Mouse (Mus musculus) embryo, embryonic 11 days (tissue): Measurements from ENCODE around the gene 0610030E20Rik.
A peak's percentile ranks its signal among the peaks of the same experiment; 100 is the strongest.

Experiments
- DNase-seq: peaks from one replicate; pipeline ENCODE4 v3.0.0-alpha.2; 2015

The 0610030E20Rik gene

DNA sequence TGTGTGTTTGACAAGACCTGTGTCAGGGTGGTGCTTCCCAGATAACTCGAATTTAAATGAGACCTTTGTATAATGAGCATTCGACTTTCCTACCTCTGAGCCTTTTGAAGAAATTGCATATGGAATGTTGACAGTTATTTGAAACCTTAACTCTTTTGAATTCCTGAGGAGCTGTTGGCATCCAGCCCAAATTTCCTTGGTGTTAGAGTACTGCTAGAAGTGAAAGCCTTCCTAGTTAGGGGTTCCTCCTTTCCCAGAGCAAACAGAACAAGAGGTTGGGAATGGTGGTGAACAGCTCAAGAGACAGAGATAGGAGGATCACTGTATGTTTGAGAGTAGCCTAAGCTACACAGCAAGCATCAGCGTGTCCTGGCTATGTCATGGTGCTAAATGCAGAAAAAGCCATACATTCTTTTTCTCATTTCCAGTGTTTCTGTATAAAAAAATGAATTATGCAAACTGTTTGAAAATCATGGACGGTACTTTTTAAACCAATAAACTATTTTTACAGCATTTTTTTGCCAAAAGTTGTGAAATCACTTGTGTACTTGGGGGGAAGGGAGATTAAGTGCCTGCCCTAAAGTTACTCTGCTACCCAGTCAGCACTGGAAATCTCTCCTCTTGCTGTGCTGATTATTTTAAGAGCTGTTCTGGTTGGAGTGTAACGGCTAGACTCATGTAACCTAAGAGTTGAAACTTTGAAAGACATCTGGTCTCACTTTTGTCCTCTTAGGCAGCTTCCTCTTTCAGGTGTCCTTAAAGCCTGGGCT is 5.7 kb downstream of the 0610030E20Rik start:
- no peak for DNase-seq

DNA sequence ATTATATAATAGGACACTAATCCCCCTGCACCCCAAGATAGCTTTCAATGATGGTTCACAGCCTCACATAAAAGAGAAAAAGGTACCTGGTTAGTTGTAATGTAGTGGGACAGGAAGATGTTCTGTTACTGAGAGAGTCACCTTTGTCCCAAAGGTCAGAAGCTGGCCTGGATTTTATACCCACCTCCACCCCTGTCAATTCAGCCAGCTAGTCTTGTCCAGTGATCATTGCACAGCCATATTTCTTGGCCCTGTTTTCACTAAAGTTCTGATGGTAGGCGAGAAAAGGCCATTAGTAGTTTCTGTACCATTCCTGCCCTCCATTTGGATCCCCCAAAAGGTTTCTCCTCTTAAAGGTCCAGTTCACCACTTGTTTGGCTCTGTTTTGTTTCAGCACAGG is 6.9 kb downstream of the 0610030E20Rik start:
- no peak for DNase-seq

DNA sequence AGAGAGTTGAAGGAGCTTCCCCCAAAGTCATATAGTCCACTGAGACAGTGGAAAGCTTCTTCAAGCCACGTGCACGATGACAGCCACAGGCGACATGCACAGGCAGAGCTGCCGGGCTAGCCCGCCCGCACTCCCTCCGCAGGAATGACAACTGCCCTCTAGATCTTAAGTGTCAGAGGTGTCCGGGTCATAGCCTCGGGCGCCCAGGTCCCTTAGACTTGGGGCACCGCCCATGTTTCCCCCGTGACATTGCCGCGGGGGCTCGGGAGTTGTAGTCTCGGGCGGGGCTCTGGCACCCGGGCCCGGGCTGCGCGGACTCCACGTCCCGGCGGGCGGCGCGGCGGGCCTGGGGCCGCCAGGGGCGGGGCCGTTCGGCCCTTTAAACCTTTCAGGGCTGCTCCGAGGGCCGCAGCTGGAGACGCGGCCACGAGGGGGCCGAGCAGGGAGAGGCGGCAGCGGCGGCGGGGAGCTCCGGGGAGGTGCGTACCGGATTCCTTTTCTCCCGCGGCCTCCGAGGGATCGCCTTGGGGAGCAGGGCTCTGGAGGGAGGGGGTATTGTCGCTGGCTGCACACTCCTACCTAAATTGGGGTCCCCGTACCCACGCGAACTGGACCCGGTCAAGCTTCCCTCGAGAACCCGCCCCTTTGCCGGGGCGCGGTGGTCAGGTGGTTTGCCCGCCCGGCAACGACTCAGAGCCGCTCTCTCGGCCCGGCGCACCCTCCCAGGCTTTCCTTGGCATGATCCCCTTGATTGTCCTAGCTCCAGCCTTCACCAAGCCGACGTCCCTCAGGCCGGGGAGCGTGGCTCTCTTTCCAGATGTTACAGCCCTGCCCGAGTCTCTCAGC is 8.2 kb downstream of the 0610030E20Rik start, which contains the start of gene Tmem150a:
Gene Tmem150a, plus strand, starts transcription at position 382 of the 846 bp plus-strand sequence.
- DNase-seq: peak; percentile 92

DNA sequence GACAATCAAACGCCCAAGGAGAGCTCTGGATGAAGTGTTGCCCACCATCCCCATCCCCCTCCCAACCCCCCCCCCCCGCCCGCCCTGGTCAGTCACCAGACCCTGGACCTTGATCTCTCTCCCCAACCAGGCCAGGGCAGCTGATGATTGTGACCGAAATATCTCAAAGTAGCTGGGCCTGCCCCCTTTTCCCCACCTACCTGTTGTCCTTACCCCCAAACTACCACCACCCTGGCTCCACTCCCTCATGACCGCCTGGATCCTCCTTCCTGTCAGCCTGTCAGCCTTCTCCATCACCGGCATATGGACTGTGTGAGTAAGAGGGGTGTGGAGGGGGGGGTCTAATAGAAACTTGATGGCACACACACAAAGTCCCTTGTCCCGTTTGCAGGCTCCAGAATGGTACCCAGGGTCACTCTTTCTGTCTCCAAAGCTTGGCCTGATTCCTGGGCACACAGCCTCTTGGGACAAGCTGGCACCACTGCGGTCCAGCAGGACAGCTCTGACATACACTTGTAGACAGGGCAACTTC is 8.9 kb downstream of the 0610030E20Rik start:
- no peak for DNase-seq

DNA sequence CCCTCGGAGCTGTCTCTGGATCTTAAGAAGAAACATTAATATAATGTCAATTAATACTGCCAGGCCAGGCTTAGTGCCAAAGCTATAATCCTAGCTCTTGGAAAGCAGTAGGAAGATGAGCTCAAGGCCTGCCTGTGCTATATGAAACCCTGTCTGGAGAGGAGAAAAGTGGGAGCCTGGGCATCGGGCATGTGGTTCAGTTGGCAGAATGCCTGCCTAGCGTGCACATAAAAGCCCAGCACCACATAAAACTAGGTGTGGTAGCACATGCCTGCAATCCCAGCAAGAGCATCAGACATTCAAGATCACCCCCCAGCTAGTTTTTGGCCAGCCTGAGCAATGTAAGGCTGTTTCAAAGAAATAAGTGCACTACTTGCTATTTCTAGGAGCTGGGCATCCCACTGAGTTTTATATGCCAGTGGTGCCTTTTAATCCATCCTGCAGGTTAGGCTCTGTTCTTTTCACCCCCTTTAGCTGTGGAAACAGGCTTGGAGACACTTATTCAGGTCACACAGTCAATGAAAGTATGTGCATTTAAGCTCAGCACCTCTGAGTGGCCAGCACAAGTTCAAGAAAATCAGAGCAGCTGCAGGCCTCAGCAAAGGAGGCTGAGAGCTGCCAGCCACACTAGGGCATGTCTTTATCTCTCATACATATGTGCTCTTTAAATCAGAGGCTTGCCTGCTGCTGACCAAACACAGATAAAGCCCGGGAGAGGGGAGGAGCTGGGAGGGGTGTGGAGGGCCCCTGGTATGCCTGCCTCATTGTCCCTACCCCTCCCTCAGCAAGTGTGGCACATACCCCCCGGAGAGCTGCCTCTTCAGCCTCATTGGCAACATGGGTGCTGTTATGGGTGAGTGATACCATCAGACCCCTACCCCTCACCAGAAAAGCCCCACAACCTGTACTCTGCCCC is 10.3 kb downstream of the 0610030E20Rik start:
- DNase-seq: no peak

DNA sequence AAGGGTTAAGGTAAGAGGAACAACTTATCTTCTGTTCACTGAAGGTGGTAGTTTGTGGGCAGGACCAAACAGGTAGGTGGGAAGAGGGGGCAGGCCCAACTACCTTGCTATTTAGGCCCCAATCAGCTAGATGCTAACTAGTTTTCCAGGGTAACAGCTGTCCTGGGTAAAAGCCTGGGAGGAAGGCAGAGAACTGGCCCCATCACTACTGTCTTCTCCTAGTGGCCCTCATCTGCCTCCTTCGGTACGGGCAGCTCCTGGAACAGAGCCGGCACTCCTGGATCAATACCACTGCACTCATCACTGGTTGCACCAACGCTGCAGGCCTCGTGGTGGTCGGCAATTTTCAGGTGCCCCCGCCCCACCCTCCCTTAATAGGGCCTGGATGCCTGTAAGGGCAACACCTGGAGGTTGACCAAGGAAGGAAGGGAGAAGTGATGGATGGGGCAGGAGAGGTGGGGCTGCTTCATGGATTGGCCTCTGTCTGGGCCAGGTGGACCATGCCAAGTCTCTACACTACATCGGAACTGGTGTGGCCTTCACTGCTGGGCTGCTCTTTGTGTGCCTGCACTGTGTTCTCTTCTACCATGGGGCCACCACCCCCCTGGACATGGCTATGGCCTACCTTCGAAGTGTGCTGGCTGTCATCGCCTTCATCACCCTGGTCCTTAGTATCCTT is 11.1 kb downstream of the 0610030E20Rik start:
- no peak for DNase-seq

DNA sequence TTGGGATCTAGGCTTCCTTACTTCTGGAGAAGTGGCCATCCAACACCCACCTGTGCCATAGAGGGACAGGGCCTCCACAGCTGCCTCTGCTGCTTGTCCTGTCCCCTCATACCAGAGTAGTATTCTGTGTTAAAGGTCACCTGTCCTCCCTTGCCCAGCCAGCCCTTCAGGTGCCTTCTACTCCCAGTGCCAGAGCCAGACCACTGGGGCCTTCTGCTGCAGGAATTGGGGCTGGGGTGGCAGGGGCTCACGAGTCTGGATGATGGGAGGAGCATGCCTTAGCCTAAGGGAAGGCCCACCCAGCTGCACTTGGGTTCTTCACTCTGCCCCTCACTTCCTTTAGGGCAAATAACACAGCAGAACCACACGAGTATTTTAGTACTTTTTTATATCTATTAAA is 12.2 kb downstream of the 0610030E20Rik start:
- no peak for DNase-seq

DNA sequence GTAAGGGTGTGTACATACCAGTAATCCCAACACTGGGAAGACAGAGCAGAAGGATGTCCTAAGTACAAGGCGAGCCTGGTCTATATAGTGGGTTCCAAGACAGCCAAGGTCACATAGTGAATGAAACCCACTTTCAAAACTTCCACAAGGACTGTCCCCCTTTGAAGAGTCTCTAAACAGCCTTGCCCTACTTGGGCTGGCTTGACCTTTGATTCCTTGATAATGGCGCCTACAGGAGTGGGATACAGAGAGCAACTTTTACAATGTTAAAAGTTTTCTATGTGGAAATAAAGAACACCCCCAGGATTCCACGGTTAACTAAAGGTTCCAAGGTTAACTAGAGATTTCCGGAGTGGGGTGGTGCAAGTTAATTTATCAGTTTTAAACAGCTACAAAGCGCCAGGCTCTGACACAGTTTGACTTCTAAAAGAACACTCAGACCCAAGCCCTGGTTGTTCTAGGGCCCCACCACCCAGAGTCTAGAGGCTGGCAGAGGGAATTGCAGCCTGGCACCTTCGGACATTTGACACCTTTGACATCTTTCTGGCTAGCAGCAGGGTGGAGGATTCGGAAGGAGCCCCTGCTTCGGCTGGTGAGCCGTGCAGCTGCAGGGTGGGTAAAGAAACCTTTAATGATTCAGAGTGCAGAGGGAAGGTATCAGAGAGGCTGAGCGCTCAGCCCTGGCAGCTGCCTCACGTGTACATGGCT is 12.9 kb downstream of the 0610030E20Rik start:
- no peak for DNase-seq

DNA sequence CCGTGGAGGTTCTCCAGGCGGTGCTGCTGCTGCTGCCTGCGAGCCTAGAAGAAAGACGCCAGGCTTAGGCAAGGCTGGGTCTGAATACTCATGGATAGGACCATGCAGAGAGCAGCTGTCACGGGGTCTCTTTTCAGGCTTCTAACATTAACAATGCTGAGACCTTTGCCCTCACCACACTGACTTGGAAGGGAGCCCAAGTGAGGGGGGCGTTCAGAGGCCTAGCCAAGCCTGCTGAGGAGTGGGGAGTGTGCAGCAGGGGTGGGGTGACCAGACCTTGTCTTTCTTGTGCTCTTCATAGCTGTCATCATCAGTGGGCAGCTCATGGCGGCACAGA is 13.4 kb downstream of the 0610030E20Rik start:
- DNase-seq: no peak

DNA sequence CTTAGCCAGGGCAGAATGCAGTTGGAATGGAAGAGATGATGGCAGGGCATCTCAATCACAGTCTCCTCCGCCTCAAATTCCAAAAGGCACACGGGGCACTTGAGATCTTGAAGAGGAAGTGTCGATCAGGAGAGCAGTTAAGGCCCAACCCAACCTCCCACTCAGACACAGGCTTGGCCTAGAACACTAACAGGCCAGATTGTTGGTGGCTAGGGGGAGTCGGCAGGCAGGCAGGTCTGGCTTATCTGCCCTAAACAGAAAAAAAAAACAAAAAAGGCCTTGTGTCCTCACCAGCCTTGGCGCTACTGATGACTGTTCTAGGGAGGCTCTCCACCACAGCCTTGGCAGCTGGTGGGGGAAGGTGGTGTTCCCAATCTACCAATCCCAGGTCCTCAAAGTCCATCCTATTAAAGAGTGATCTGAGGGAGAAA is 14.0 kb downstream of the 0610030E20Rik start:
- DNase-seq: no peak

DNA sequence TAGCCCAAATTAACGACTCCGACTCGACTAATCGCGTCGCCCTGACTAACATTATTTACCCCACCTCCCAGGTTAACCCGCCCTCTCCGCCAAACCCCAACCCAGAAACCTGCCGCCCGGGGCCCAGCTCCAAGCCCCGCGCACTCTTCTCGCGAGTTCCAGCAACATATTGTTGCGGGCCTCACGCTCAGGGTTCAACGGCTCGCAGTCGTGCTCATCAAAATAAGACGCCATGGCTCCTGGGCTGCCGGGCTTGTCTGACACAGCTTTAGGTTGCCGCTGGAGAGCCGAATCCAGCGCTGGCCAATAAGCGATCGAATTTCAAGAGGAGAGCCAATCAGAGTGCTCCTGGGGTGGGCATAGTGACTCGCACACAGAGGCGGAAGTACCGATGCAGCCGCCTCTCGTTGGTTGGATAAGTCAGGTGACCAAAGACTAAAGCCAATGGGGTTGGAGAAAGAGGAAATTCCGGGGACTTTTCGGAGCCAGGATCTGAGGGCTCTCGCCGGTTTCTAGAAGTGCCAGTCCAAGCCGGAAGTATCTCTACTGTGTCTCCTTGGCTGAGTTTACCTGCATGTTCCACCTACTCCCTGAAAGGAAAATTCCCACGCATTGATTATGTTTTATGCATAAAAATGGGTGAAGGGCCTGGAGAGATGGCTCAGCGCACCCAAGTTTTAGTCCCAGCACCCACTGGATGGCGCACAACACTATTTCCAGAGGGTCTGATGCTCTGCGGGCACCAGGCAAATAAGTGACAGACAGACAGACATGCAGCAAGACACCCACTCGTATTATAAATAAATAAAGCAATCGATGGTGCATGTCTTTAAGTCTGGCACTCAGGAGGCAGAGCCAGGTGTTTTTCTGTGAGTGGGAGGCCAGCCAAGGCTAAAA is 15.3 kb downstream of the 0610030E20Rik start:
- peak; percentile 97 for DNase-seq

DNA sequence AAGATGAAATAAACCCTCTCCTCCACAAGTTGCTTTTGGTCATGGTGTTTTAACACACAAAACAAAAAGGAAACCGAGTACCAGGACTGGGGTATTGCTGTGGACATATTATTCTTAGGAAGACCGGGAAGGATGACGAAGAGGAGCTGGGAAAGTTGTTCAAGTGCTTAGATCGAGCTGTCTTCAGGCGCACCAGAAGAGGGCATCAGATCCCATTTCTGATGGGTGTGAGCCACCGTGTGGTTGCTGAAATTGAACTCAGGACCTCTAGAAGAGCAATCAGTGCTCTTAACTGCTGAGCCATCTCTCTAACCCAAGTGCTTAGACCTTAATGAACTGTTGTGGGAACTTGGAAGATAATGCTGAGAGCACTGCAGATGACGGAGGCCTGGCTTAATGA is 16.9 kb downstream of the 0610030E20Rik start:
- DNase-seq: no peak

DNA sequence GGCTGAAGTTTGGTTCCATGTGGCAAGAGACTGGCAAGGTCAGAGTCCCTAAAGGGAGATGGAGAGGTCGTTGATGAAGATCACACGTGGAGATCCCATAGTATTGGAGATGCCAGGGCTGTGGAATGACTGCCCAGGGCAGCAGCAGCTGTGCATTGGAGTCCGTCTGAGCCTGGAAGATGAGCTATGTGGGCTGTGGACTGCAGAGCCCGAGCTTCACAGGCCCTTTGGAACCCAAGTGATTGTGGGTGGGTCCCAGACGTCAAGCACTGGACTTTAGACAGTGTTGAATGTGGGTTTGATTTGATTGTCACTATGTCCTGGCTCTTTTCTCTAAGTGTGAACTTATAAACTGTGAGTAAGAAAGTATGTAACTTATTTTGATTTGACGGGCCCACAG is 17.9 kb downstream of the 0610030E20Rik start:
- no peak for DNase-seq

DNA sequence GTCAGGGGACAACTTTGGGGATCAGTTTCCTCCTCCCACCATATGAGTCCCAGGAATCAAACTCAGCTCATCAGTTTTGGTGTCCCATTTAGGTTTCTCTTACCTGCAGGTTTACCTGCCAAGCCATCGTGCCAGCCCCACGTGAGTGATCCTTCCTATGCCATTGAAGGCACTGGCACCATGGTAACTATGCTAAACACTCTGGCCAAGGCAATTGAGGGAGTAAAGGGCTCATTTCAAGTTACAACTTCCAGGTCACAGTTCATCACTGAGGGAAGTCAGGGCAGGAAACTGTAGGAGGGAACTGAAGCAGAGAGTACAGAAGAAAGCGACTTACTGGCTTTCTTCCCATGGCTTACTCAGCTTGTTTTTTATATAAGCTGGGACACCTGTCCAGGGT is 19.2 kb downstream of the 0610030E20Rik start:
- DNase-seq: no peak

DNA sequence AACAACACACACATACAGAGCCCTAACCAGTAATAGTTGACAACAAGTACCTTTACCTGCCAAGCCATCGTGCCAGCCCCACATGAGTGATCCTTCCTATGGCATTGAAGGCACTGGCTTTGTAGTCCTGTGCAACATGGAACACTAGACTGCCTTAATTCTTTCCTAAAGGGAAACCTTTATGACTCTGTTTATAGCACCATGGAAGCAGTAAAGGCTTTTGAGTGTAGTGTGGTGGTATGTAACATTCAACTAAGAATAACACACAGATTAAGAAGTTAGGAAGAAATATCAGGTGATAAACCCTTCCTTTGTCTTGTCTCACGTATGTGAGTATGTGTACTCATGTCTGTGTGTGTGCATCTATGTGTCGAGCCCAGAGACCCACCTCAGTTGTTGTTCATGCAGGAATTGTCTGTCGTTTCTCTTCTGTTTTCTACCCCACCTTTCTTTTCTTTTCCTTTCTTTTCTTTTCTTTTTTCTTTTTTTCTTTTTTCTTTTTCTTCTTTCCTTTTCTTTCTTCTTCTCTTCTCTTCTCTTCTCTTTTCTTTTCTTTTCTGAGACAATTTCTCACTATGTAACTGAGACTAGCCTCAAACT is 19.8 kb downstream of the 0610030E20Rik start, which contains the start of gene Rnf181:
Gene Rnf181, minus strand, starts transcription at position 113 of the 600 bp plus-strand sequence.
- DNase-seq: no peak

DNA sequence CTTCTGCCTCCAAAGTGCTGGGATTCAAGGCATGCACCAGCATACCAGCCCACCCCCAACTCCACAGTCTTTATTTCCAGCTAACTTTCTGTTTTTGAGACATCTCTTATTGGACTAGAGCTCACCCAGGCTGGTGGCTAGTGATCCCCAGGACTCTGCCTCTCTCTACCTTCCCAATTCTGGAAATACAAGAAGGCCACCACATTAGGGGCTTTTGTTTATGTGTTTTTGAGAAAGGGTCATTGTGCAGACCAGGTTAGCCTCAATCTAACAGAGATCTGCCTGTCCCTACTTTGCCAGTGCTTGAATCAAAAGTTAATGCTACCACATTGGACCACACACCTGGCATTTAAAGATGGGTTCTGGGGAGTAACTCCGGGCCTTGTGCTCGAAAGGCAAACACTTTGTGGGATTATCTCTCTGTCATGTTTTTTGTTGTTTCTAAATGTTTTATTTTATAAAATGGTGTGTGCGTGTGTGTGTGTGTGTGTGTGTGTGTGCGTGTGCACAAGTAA is 20.4 kb downstream of the 0610030E20Rik start:
- no peak for DNase-seq

DNA sequence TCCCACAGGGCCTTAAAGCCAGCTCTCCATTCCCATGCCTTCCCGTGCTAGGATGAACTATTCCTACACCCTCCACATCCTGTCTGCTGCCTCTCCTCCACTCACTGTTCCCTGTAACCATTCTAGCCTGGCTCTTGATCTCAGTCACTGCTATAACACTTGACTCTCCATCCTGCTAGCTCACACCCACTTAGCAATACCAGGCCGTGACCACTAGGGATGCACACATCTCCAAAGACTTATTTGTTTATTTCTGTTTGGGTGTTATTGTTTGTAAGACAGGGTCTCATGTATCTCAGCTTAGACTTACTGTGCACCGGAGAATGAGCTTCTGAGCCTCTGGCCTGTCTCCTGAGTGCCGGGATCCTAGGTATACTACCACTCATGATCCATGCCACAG is 22.4 kb downstream of the 0610030E20Rik start:
- no peak for DNase-seq

DNA sequence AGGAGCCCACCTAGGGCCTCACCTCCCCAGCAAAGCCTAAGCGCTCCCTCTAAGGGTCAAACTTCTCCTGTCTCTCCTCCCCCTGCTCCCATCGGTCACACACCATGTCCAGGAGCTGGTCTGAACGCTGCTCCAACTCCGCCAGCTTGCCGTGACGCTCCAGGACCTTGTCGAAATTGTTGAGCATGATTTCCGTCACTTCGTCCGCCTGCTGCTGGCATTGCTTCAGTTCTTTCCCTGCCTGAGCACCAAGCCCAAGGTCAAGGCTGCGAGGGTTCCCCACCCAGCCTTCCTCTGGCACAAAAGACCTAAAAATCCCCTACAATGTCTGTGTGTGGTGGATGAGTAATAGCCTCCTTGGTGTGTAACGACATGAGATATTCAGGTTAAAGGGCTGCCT is 23.0 kb downstream of the 0610030E20Rik start:
- no peak for DNase-seq

DNA sequence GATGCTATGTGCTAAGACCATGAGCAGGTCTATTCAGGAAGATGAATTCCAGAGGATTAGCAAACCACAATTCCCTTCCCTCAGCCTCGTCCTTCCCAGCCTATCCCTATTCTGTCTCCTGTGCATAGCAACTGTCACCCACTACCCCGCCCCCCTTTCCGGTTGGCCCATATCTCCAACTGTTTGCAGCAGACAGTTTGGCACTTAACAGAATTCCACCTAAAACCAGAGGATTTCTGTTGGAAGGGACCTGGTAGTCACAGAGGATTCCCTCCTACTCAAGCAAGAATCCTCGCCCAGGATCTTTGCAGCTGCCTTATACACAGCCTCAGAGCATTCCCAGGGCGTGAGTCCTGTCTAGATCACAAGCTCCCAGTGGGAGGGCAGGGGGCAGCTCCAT is 24.0 kb downstream of the 0610030E20Rik start:
- no peak for DNase-seq

DNA sequence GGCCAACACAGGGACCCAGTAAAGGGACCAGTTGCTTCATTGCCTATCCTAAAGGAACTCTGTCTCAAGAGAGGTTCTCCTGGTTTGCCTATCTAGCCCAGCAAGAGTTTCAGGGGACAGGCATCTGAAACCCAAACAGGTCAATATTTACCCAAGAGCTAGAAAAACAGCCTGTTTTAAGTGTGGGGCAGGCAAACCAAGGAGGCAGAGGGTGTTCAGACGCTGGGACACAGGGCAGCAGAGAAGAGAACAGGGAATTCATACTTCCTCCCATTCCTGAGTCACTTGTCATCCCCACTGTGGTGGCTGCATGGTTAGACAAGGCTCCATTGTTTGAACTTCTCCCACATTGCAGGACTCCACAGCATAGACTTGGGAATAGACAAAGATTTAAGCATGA is 24.5 kb downstream of the 0610030E20Rik start:
- no peak for DNase-seq
